Mouse (Mus musculus): ENCODE measurements around the gene Mecr. TPM values are rescaled to one million over a fixed set of nuclear protein-coding genes. Genes with fewer than 3 reads are reported as not detected.

The Mecr gene
- polyA plus RNA-seq, 1 experiment from 2014 or later: 32.6 TPM

DNA sequence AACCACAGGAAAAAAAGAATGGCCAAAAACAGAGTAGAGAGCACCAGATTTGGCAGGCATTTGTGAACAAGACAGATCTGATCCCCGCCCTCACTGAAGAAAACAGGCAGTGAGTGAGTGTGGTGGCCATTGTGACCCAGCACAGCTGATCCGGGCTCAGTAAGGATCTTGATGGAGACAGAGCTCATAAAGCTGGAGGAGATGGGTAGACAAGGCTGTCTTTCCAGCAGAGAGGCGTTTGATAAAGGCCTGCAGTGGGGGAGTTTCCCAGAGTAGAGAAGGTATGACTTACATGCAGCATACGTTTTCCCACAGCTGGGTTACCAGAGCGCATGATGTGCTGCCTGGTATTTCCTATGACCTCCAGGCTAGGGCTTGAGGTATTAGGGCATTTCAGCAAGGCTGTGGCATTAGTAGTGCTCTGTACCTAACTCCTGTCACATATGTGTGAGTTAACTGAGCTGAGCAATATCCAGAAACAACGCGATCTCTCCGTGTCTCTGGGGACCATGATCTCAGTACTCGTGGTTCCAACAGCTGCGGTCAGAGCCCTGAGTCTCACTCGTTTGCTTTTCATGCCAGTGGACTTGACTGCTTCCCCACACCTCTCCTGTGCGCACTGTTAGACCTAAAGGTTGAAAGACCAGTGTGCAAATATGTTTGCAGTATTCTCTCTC is 55.4 kb downstream of the Mecr start:
- no peak overlapping the region for H3K9ac ChIP-seq
- H3K36me3 ChIP-seq (replicated peaks; ENCODE audit: control insufficient read depth, insufficient read depth): peaks cover 77% of the 10 kb centered on the region
- H3K9me3 ChIP-seq (ENCODE audit: control insufficient read depth, low read length): no peaks in the 10 kb centered on the region
- 79% methylated on average over 12 of the region's 12 CpGs for WGBS
- H3K4me1 ChIP-seq (replicated peaks; ENCODE audit: control insufficient read depth, insufficient read depth, low read length): no peaks in the 10 kb centered on the region
- no peak for DNase-seq (ENCODE audit: low spot score)
- no peak for ATAC-seq (ENCODE audit: low FRiP score)
- no peak overlapping the region for H3K4me3 ChIP-seq (replicated peaks; ENCODE audit: low read length)
- H3K27me3 ChIP-seq (ENCODE audit: control insufficient read depth, insufficient read depth, low read length): no peaks in the 10 kb centered on the region
- H3K27ac ChIP-seq: no peak overlapping the region
- no peak overlapping the region for H3K4me2 ChIP-seq (replicated peaks)

DNA sequence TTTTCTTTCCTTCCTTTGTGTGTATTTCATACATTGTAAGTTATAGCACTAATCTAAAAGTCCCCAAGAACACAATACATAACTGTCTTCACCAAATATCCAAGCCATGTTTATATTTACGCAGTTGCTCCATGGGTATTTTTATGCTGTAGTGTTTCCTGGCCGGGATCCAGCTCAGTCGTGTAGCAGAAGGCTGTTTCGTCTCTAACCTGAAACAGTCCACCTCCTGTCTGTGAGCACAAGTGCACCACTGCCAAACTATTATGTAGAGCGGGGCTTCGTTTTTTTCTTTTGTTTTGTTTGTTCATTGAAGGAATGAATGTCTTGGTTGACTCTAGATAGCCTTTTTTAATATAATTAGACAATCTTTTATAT is 55.9 kb downstream of the Mecr start:
- Histone ChIP-seq H3K4me3 (replicated peaks; ENCODE audit: low read length) (no peak overlapping the region), H3K9ac (no peak overlapping the region), H3K9me3 (ENCODE audit: control insufficient read depth, low read length) (no peaks in the 10 kb centered on the region), H3K27me3 (ENCODE audit: control insufficient read depth, insufficient read depth, low read length) (no peaks in the 10 kb centered on the region), H3K27ac (no peak overlapping the region), H3K36me3 (replicated peaks; ENCODE audit: control insufficient read depth, insufficient read depth) (peaks cover 77% of the 10 kb centered on the region), H3K4me1 (replicated peaks; ENCODE audit: control insufficient read depth, insufficient read depth, low read length) (no peaks in the 10 kb centered on the region), H3K4me2 (replicated peaks) (no peak overlapping the region)
- no peak for ATAC-seq (ENCODE audit: low FRiP score)
- 84% methylated on average over 6 of the region's 6 CpGs for WGBS
- no peak for DNase-seq (ENCODE audit: low spot score)

DNA sequence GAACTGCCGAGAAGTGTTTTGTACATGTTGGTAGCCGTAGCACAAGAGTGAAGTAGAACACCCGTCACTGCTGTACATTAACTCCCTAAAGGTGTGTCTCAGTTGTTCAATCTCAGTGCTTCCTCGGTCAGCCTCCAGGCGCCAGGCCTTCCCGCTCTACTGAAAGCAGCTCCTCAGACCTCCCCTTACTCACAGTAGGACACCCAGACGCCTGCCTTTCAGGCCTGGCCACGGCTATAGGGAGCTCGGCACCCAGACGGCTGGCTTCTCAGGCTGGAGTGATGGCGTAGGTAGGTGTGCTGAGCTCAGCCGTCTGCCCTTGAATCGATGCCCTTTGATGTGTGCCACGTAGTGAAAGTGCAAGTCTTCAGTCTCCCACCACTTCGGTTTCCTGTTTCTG is 57.8 kb downstream of the Mecr start:
- ATAC-seq (ENCODE audit: low FRiP score) (no peak), DNase-seq (ENCODE audit: low spot score) (no peak)
- H3K27ac ChIP-seq: no peak overlapping the region
- H3K4me1 ChIP-seq (replicated peaks; ENCODE audit: control insufficient read depth, insufficient read depth, low read length): no peaks in the 10 kb centered on the region
- H3K4me2 ChIP-seq (replicated peaks): no peak overlapping the region
- no peaks in the 10 kb centered on the region for H3K27me3 ChIP-seq (ENCODE audit: control insufficient read depth, insufficient read depth, low read length)
- 92% methylated on average over 15 of the region's 15 CpGs for WGBS
- no peak overlapping the region for H3K4me3 ChIP-seq (replicated peaks; ENCODE audit: low read length)
- H3K9me3 ChIP-seq (ENCODE audit: control insufficient read depth, low read length): no peaks in the 10 kb centered on the region
- H3K36me3 ChIP-seq (replicated peaks; ENCODE audit: control insufficient read depth, insufficient read depth): peaks cover 75% of the 10 kb centered on the region
- H3K9ac ChIP-seq: no peak overlapping the region

DNA sequence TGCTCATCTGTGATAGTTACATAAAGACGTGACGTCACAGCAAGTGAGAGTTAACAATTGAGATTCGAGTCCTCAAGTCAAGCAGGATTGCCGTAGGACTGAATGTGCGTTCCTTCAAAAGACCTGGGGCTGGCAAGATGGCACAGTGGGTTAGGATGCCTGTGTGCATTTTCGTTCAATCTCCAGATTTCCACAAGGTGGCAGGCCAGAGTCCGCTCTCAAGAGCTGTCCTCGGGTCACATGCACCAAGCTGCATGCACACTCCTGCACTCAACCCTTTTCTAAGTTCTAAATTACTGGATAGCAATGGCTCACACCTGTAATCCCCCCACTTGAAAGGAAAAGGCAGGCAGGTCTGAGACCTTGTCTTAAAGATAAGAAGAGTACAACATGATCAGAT is 61.2 kb downstream of the Mecr start:
- Histone ChIP-seq H3K27me3 (ENCODE audit: control insufficient read depth, insufficient read depth, low read length) (no peaks in the 10 kb centered on the region), H3K4me2 (replicated peaks) (no peak overlapping the region), H3K27ac (no peak overlapping the region), H3K9ac (no peak overlapping the region), H3K4me3 (replicated peaks; ENCODE audit: low read length) (no peak overlapping the region), H3K4me1 (replicated peaks; ENCODE audit: control insufficient read depth, insufficient read depth, low read length) (no peaks in the 10 kb centered on the region), H3K9me3 (ENCODE audit: control insufficient read depth, low read length) (no peaks in the 10 kb centered on the region), H3K36me3 (replicated peaks; ENCODE audit: control insufficient read depth, insufficient read depth) (peaks cover 52% of the 10 kb centered on the region)
- ATAC-seq (ENCODE audit: low FRiP score) (peak; percentile 34; the same call in 1 of the 2 replicates), DNase-seq (ENCODE audit: low spot score) (peak; percentile 59)
- WGBS: 58% methylated on average over 8 of the region's 8 CpGs

DNA sequence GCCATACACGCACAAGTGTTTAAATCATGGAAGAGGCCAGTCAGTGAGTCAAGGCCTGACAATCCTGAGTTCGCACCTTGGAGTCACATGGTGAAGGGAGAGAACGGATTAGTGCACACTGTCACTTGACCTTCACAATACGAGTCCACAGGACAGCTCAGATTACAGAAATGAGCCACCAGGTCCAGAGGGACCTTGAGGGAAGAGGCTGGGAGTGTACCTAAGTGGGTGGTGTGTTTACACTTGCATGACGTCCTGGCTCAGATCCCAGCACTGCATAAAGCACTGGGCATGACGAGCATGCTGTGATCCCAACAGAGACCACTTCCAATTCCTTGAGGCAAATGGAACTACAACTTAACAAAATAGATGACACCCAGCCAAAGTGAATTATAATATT is 63.2 kb downstream of the Mecr start:
- no peak overlapping the region for H3K9ac ChIP-seq
- 67% methylated on average over 6 of the region's 6 CpGs for WGBS

GRCm38 (mm10) chr4:131907912-131908311 is 64.6 kb downstream of the Mecr start:
- DNase-seq (ENCODE audit: low spot score) (no peak), ATAC-seq (ENCODE audit: low FRiP score) (no peak)
- Histone ChIP-seq H3K27me3 (ENCODE audit: control insufficient read depth, insufficient read depth, low read length) (peaks cover 9% of the 10 kb centered on the region), H3K4me3 (replicated peaks; ENCODE audit: low read length) (no peak overlapping the region), H3K9me3 (ENCODE audit: control insufficient read depth, low read length) (no peaks in the 10 kb centered on the region), H3K4me2 (replicated peaks) (no peak overlapping the region), H3K4me1 (replicated peaks; ENCODE audit: control insufficient read depth, insufficient read depth, low read length) (peaks cover 10% of the 10 kb centered on the region; the same call in 1 of the 2 replicates), H3K36me3 (replicated peaks; ENCODE audit: control insufficient read depth, insufficient read depth) (peaks cover 22% of the 10 kb centered on the region), H3K9ac (no peak overlapping the region), H3K27ac (no peak overlapping the region)
- 95% methylated on average over 3 of the region's 3 CpGs for WGBS

More for the DNA sequence above, 63.2 kb downstream of the Mecr start:
- DNase-seq (ENCODE audit: low spot score) (no peak), ATAC-seq (ENCODE audit: low FRiP score) (no peak)
- peaks cover 32% of the 10 kb centered on the region for H3K36me3 ChIP-seq (replicated peaks; ENCODE audit: control insufficient read depth, insufficient read depth)
- no peaks in the 10 kb centered on the region for H3K9me3 ChIP-seq (ENCODE audit: control insufficient read depth, low read length)
- H3K27ac ChIP-seq: no peak overlapping the region
- no peaks in the 10 kb centered on the region for H3K27me3 ChIP-seq (ENCODE audit: control insufficient read depth, insufficient read depth, low read length)
- H3K4me3 ChIP-seq (replicated peaks; ENCODE audit: low read length): no peak overlapping the region
- no peak overlapping the region for H3K4me2 ChIP-seq (replicated peaks)
- peaks cover 10% of the 10 kb centered on the region; the same call in 1 of the 2 replicates for H3K4me1 ChIP-seq (replicated peaks; ENCODE audit: control insufficient read depth, insufficient read depth, low read length)

- Histone ChIP-seq H3K4me2 (replicated peaks) (peak overlapping the region; percentile 6), H3K27me3 (ENCODE audit: control insufficient read depth, insufficient read depth, low read length) (peaks cover 33% of the 10 kb centered on the region), H3K36me3 (replicated peaks; ENCODE audit: control insufficient read depth, insufficient read depth) (peaks cover 8% of the 10 kb centered on the region; the same call in 1 of the 2 replicates), H3K4me3 (replicated peaks; ENCODE audit: low read length) (no peak overlapping the region), H3K4me1 (replicated peaks; ENCODE audit: control insufficient read depth, insufficient read depth, low read length) (peaks cover 17% of the 10 kb centered on the region), H3K9me3 (ENCODE audit: control insufficient read depth, low read length) (no peaks in the 10 kb centered on the region), H3K9ac (no peak overlapping the region), H3K27ac (no peak overlapping the region)
- DNase-seq (ENCODE audit: low spot score) (no peak), ATAC-seq (ENCODE audit: low FRiP score) (no peak)
- 8% methylated on average over 21 of the region's 21 CpGs for WGBS
Observed at GRCm38 (mm10) chr4:131910237-131910994, 67.1 kb downstream of the Mecr start.

DNA sequence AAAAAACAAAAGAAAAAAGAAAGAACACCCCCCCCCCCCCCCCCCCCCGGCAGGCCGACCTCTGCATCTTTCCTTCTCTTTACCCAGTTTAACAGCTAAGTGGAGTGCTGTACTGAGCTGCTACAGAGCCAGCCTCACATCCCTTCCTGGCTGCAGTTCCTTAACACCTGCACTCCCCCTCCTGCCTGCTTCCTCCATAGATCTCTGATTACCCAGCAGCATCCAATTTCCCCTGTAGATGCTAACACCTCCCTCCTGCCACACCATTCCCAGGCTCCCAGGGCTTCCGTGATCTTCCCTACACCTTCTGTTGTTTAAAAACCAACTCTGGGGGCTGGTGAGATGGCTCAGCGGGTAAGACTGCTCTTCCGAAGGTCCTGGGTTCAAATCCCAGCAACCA is 68.3 kb downstream of the Mecr start:
- WGBS: 62% methylated on average over 3 of the region's 5 CpGs
- no peak for ATAC-seq (ENCODE audit: low FRiP score)
- H3K4me2 ChIP-seq (replicated peaks): no peak overlapping the region
- no peak overlapping the region for H3K9ac ChIP-seq
- H3K4me1 ChIP-seq (replicated peaks; ENCODE audit: control insufficient read depth, insufficient read depth, low read length): peaks cover 23% of the 10 kb centered on the region
- no peaks in the 10 kb centered on the region for H3K9me3 ChIP-seq (ENCODE audit: control insufficient read depth, low read length)
- no peak overlapping the region for H3K4me3 ChIP-seq (replicated peaks; ENCODE audit: low read length)
- DNase-seq (ENCODE audit: low spot score): no peak
- H3K27ac ChIP-seq: no peak overlapping the region
- H3K36me3 ChIP-seq (replicated peaks; ENCODE audit: control insufficient read depth, insufficient read depth): no peaks in the 10 kb centered on the region
- H3K27me3 ChIP-seq (ENCODE audit: control insufficient read depth, insufficient read depth, low read length): peaks cover 44% of the 10 kb centered on the region

- 52% methylated on average over 10 of the region's 10 CpGs for WGBS
Observed at GRCm38 (mm10) chr4:131913526-131913925, 70.3 kb downstream of the Mecr start.

More at GRCm38 (mm10) chr4:131913526-131913925, 70.3 kb downstream of the Mecr start:
- H3K27ac ChIP-seq: no peak overlapping the region
- no peaks in the 10 kb centered on the region for H3K9me3 ChIP-seq (ENCODE audit: control insufficient read depth, low read length)
- peaks cover 23% of the 10 kb centered on the region for H3K4me1 ChIP-seq (replicated peaks; ENCODE audit: control insufficient read depth, insufficient read depth, low read length)
- no peak overlapping the region for H3K4me2 ChIP-seq (replicated peaks)
- peaks cover 63% of the 10 kb centered on the region for H3K27me3 ChIP-seq (ENCODE audit: control insufficient read depth, insufficient read depth, low read length)
- H3K9ac ChIP-seq: no peak overlapping the region
- no peak for DNase-seq (ENCODE audit: low spot score)
- no peak for ATAC-seq (ENCODE audit: low FRiP score)
- no peak overlapping the region for H3K4me3 ChIP-seq (replicated peaks; ENCODE audit: low read length)
- H3K36me3 ChIP-seq (replicated peaks; ENCODE audit: control insufficient read depth, insufficient read depth): no peaks in the 10 kb centered on the region

Data from hindbrain, embryonic 14.5 days (tissue).